Mouse (Mus musculus): ENCODE data around the gene Mypn. TPM values are rescaled to one million over a fixed set of nuclear protein-coding genes. Genes with fewer than 3 reads are reported as not detected.
A peak's percentile ranks its signal among the peaks of the same experiment; 100 is the strongest.

Mypn gene
- total RNA-seq (2021): 1 to 10 TPM; 1.9 to 5.7 TPM
- long read RNA-seq, experiment 1: 0 reads
- long read RNA-seq, experiment 2: 0 reads

DNA sequence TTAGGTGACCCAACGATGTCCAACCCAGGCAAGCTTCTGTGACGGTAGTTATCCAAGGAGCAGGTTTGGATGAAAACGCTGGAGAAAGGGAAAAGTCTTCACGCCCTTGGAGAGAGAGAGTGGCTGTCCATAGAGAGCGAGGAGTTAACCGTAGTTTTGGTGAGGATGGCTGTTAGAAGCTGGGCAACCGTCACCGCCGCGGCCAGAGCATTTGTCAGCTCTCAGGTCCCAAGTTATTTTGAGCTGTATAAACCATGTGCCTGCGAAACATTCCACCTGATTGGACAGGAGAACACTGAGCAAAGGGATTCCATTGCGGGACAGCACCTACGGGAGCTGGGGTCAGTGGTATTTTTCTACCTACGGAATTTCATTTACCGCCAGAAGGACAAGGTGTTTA lies at the start of gene Mypn:
TSS of gene Mypn (minus strand) at position 225 of the 400 bp plus-strand sequence.
- DNase-seq (ENCODE audit: low spot score in 2 of 2): no peak

GRCm38 (mm10) chr10:63248421-63248820 lies 44.7 kb upstream of the Mypn start:
- no peak for DNase-seq (ENCODE audit: low spot score in 2 of 2)

DNA sequence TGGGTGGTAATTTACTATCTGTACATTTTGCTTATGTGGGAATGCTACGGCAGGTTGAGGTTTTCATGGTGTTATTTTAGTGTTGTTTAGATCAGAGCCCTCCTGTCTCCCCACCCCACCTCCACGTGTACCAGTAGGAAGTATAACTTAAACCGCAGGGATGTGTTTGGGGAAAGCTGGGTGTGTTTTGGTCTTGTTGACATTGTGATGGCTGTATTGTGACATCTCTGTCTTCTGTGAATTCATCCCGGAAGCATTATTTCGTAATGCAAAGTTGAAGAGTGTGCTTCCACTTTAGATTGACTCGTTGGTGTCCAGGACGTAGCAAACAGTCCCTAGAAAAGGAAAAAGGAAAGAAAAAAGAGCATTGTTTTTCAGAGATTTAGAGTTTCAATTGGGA lies 43.7 kb upstream of the Mypn start:
- DNase-seq (ENCODE audit: low spot score in 2 of 2): no peak

GRCm38 (mm10) chr10:63245846-63246245 lies 42.1 kb upstream of the Mypn start:
- no peak for DNase-seq (ENCODE audit: low spot score in 2 of 2)

- DNase-seq (ENCODE audit: low spot score in 2 of 2): no peak
These were observed 41.0 kb upstream of the Mypn start for GRCm38 (mm10) chr10:63244746-63245145.

GRCm38 (mm10) chr10:63244055-63244671 lies 40.4 kb upstream of the Mypn start:
- DNase-seq (ENCODE audit: low spot score in 2 of 2): peak in 1 of 2 experiments; percentile 36

DNA sequence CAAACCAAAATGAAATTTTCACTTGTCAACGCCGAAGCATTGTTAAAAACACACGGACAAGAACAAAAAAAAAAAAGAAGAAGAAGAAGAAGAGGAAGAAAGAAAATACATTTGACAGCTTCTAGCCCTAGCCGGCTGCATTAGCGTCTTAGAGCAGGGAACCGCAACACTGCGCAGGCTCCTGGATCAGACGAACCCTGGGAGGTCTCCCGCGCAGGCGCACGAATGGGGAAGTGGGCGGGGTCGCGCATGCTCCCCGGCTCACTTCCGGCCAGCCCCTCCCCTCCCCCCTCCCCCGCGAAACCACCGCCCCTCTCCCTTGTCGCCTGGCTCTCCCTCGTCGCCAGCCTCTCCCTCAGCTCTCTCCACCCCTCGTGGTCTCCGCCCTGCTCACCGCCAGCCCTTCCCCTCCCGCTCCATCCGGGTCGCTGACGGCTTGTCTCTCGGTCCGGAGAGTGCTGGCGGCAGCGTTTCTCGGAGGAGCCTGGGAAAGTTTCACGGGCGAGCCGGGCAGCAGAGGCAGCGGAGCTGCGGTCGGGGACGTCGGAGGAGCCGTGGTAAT lies 39.8 kb upstream of the Mypn start, which contains the start of gene Herc4:
TSS of gene Herc4 (plus strand) at position 318 of the 562 bp plus-strand sequence.
- peak; percentile 86 to 95 for DNase-seq (ENCODE audit: low spot score in 2 of 2)

DNA sequence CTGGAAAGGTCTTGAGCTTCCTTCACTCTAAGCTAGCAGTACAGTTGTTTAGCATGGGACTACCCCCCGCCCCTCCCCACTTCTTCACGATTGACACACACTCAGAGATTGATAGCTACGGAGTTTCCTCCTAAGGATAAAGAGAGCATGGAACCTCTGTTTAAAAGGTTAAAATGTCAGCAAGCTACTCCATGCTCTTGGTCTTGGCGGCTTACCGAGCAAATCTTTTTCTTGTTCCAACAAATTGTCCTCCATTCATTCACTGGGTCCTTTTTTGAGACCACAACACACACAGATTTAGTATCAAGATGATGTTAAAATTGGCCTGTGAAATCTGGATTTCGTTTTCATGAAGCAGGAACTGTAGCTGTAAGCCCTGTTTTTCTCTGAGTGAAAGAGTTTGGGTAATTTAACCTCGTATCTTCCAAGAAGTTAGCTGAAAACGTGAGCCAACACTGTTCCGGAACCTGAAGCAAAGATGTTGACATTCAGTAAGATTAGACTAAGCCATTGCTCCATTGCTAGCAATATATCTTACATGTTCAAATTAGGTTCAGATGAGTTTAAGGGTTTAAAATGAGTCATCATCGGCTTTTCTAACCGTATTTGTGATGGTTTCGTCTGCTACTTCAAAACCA lies 39.2 kb upstream of the Mypn start:
- DNase-seq (ENCODE audit: low spot score in 2 of 2): no peak

- no peak for DNase-seq (ENCODE audit: low spot score in 2 of 2)
These were observed 37.1 kb upstream of the Mypn start for GRCm38 (mm10) chr10:63240868-63241271.

GRCm38 (mm10) chr10:63239848-63240247 lies 36.1 kb upstream of the Mypn start:
- DNase-seq (ENCODE audit: low spot score in 2 of 2): no peak

- DNase-seq (ENCODE audit: low spot score in 2 of 2): no peak
These were observed 34.3 kb upstream of the Mypn start for GRCm38 (mm10) chr10:63238090-63238489.

- no peak for DNase-seq (ENCODE audit: low spot score in 2 of 2)
These were observed 33.5 kb upstream of the Mypn start for GRCm38 (mm10) chr10:63237206-63237605.

DNA sequence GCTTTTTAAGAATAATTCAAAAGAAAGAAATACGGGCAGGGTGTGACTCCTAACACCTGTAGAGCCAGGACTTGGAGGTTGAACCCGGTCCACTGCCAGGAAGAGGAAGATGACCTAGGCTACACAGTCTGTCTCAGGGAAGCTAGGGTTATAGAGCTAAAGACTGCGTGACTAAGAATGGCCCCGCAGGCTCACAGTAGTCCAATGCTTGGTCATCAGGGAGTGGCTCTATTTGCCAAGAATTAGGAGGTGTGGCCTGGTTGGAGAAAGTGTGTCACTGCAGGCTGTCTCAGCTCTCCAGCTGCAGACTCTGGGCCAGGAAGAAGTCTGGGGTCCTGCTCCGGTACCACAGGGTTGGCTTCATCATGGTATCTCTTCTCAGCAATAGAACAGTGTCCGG lies 32.9 kb upstream of the Mypn start:
- DNase-seq (ENCODE audit: low spot score in 2 of 2): no peak

DNA sequence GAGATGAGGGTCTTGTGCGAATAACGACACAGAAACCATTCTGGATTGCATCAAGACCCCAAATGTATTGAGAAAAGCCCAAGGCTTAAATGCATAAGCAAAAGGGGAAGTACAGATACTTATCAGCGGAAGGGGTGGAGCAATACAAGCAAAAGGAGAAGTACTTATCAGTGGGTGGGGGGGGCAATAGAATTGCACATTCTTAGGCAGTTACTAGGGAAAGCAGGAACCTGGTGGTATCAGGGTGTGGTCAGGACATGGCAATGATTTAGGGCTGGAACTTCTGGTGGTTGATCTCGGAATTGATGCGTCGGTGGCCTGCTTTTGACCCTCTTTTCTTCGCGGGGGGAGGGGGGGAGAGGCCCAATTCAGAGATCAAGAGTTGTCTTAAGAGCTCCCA lies 32.1 kb upstream of the Mypn start:
- no peak for DNase-seq (ENCODE audit: low spot score in 2 of 2)

DNA sequence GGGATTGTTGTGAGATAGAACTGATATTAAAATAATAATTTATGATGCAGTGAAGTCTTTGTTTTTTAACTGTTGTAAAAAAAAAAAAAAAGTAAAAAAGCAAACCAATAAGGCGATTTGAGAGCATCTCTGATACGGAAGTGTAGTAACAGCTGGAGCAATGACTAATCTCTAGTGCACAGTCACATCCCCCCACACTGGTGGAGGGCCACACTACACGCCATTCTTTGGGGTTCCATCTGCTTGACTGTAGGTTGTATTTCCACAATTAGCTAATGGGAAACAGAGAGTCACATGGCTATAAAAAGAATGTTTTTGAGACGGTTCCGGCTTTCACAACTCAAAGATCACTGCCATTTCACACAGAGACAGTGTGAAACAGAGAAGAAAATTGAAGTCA lies 30.4 kb upstream of the Mypn start:
- DNase-seq (ENCODE audit: low spot score in 2 of 2): no peak

GRCm38 (mm10) chr10:63231630-63232029 lies 27.9 kb upstream of the Mypn start:
- DNase-seq (ENCODE audit: low spot score in 2 of 2): no peak

- no peak for DNase-seq (ENCODE audit: low spot score in 2 of 2)
These were observed 27.1 kb upstream of the Mypn start for GRCm38 (mm10) chr10:63230854-63231253.

GRCm38 (mm10) chr10:63230266-63230665 lies 26.5 kb upstream of the Mypn start:
- DNase-seq (ENCODE audit: low spot score in 2 of 2): no peak

DNA sequence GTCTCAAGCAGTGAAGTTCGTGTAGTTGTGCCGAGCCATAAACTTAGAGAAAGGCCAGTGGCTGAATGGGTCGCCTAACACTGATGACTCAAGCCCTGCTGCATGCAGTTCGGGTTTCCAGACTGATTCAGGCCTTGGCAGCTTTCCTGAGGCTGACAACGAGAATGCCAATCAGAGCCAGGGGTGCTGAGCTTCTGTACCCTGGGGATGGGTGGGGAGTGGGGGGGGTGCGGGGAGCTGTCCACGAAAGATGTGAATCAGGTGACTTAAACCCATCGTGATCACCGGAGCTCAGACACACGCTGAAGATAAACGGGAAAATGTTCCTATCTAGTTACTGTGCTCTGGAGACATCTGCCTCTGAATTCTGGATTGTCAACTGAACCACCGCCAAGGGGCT lies 20.6 kb upstream of the Mypn start:
- DNase-seq (ENCODE audit: low spot score in 2 of 2): no peak

DNA sequence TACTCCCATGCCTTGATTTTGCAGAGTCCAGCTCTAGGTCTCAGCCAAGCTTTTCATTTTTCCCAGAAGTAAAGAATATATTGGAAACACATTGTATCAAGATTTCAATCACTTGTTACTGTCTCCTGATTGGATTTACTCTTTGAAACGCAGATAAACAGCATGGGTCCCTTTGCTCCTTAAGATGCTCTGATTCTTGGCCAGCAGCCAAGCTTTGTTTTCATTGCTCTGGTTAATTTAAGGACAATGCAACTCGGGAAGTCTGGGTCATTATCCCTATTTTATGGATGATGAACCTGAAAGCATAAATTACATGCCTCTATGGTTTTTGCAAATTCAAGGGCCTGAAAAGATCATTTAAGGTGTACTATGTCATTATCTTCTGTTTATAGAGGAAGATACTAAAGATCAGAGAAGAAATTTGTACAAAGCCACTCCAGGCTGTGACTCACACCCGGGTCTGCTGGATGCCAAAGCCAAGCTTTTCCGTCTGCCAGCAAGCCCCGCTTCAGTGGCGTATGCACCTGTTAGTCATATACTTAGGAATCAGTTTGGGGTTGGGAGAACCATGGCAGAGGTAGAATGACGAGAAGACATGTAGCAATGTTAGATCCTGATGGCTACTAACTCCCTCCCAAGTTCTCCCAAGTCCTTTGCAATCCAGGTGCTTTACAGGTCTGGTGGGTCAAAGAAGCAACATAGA lies 17.5 kb upstream of the Mypn start:
- no peak for DNase-seq (ENCODE audit: low spot score in 2 of 2)

- DNase-seq (ENCODE audit: low spot score in 2 of 2): no peak
These were observed 5.1 kb upstream of the Mypn start for GRCm38 (mm10) chr10:63208871-63209270.

DNA sequence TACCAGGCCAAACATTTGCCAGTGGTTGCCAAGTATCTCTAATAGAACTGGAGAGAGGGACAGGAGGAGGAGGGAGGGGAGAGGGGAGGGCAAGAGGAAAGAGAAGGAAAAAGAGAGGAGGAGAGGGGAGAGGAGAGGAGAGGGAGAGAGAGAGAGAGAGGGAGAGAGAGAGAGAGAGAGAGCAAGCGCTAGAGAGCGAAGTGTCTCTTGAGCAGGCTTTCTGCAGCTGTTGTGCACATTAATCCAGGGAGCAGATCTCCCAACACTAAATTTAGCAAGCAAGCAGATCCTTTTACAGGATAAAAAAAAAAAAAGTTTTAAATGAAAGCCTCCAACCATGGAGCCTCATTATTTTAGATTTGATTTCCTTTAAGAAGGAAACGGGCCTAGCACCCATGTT lies 750 bp downstream of the Mypn start:
- no peak for DNase-seq (ENCODE audit: low spot score in 2 of 2)
